Mouse (Mus musculus) liver, embryonic 14.5 days (tissue): Measurements from ENCODE around the gene Ddx10. TPM values are rescaled to one million over a fixed set of nuclear protein-coding genes. Genes with fewer than 3 reads are reported as not detected.

Experiments
- ATAC-seq: fragments of 200-750 bp; cut with Nextera tagmentation; 2 replicates; pipeline ENCODE4 v1.8.0; 2017; ENCODE audit warnings: moderate number of reproducible peaks, mild to moderate bottlenecking, moderate library complexity; ENCODE audit not compliant: insufficient read depth
- DNase-seq, 3 experiments: peaks; one replicate each; pipeline ENCODE4 v3.0.0-alpha.2; 2012 to 2013; ENCODE audit warnings: low read depth in 3 of 3, low spot score in 3 of 3
- H3K27ac ChIP-seq: fragments of 300-500 bp; sonication (generic); 2 replicates; pipeline ENCODE4 v1.5.1; 2014; ENCODE audit warnings: moderate library complexity, mild to moderate bottlenecking, control low read depth, inconsistent platforms
- H3K27me3 ChIP-seq: fragments of 300-500 bp; sonication (generic); 2 replicates; pipeline ENCODE4 v1.6.1; 2014; ENCODE audit warnings: mild to moderate bottlenecking, low read length, moderate library complexity; ENCODE audit not compliant: control insufficient read depth, insufficient read depth
- H3K36me3 ChIP-seq: fragments of 300-500 bp; sonication (generic); replicated peaks from 2 replicates; pipeline ENCODE4 v1.6.1; 2014; ENCODE audit warnings: low read depth; ENCODE audit not compliant: control insufficient read depth, insufficient read depth
- H3K4me1 ChIP-seq, 2 experiments: fragments of 200-500 bp in 1 of 2; fragments of 300-500 bp in 1 of 2; sonication (generic) in 1 of 2; replicated peaks; 2 replicates each; pipeline ENCODE4 v1.6.1; 2012 to 2014; ENCODE audit warnings: antibody characterized with exemption in 1 of 2, inconsistent platforms in 1 of 2, low read length in 1 of 2; ENCODE audit not compliant: control insufficient read depth in 2 of 2, insufficient read depth in 2 of 2
- H3K4me2 ChIP-seq: fragments of 300-500 bp; sonication (generic); 2 replicates; pipeline ENCODE4 v1.6.1; 2014; ENCODE audit warnings: low read depth, mild to moderate bottlenecking, control low read depth, moderate library complexity
- H3K4me3 ChIP-seq, 2 experiments: fragments of 200-500 bp in 1 of 2; fragments of 300-500 bp in 1 of 2; sonication (generic) in 1 of 2; 2 replicates each; pipeline ENCODE4 v1.5.1; 2012 to 2014; ENCODE audit warnings: low read depth in 2 of 2, low read length in 2 of 2, mild to moderate bottlenecking in 2 of 2, control low read depth in 1 of 2, inconsistent platforms in 1 of 2, moderate library complexity in 1 of 2; ENCODE audit not compliant: insufficient read depth in 1 of 2
- H3K9ac ChIP-seq: fragments of 300-500 bp; sonication (generic); replicated peaks from 2 replicates; pipeline ENCODE4 v1.6.1; 2014; ENCODE audit warnings: mild to moderate bottlenecking, control low read depth, moderate library complexity
- H3K9me3 ChIP-seq: fragments of 300-500 bp; sonication (generic); 2 replicates; pipeline ENCODE4 v1.6.1; 2016; ENCODE audit warnings: low read length, mixed read lengths; ENCODE audit not compliant: control insufficient read depth
- CTCF ChIP-seq: IDR thresholded peaks from 2 replicates; pipeline ENCODE4 v1.5.1; 2016; ENCODE audit warnings: antibody characterized with exemption, low read depth, control low read depth
- EP300 ChIP-seq: IDR thresholded peaks from 2 replicates; pipeline ENCODE4 v1.6.1; 2016; ENCODE audit warnings: antibody characterized with exemption, low read depth
- WGBS: fragments of 180-500 bp; shearing (Covaris S2); extraction: QIAGEN DNeasy Blood & Tissue Kit; methylation state at CpG from one replicate; pipeline ENCODE4 v1.1.7; 2014; ENCODE audit not compliant: insufficient replicate concordance; 5-methylcytosine and 5-hydroxymethylcytosine counted together
- polyA plus RNA-seq, 2 experiments: library from polyadenylated mRNA; depleted of rRNA in 1 of 2; stranded (reverse) in 1 of 2; unstranded in 1 of 2; fragments of >200 nt; fragmentation: Nextera tagmentation in 1 of 2; extraction: Ambion mirVana in 1 of 2; gene quantifications; 2 replicates each; pipeline versions ENCODE4 v1.2.1 to v1.2.3; 2012 to 2014

Ddx10 gene
- polyA plus RNA-seq, 2 experiments, result 7.0 to 14.1 TPM

DNA sequence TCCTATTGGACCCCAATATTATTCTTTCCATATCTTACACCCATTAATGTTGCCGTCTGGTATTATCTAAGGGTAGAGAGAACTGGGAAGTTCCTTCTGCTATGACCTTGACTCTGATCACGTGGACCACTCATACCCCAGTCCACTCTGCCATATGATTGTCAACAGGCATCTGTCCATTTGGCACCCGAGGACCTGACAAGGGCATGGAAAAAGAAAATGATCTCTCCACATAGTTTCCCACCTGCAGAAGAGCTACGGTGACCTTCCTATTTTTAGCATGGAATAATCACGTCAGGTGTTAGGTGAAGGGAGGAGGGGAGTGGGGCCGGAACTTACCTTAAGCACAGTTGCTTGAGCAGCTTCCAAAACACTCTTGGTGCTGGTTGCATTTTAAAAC lies 183.3 kb downstream of the Ddx10 start:
- H3K9ac ChIP-seq, result no peak overlapping the region
- 60% methylated on average over 6 of the region's 6 CpGs for WGBS
- no peak overlapping the region for H3K4me3 ChIP-seq
- H3K4me1 ChIP-seq, result no peaks in the 10 kb centered on the region
- no peak for ATAC-seq
- H3K27me3 ChIP-seq, result no peaks in the 10 kb centered on the region
- TF ChIP-seq EP300 (no peak), CTCF (no peak)
- DNase-seq, result no peak
- H3K9me3 ChIP-seq, result no peaks in the 10 kb centered on the region
- H3K36me3 ChIP-seq, result no peaks in the 10 kb centered on the region
- H3K27ac ChIP-seq, result no peak overlapping the region
- H3K4me2 ChIP-seq, result no peak overlapping the region

DNA sequence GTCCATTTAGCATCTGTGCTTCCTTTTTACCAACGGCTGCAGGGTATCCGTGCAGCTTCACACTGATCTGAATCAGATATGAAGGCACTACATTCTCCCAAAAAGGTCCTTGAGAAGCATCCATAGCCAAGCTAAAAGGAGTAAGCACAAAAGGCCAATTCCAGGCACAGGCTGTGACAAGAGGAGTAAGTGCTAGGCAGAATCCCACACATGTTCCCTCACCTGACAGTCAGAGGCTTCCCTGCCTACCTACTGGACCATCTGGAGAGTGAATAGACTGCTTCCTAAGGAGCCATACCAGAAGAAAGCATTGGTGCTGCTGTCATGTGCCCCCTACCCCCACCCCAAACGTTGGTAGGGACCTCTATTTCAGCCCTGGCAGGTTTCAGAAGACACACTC lies 192.5 kb downstream of the Ddx10 start:
- no peak overlapping the region for H3K27ac ChIP-seq
- ATAC-seq (no peak), DNase-seq (no peak)
- H3K27me3 ChIP-seq, result no peaks in the 10 kb centered on the region
- H3K4me2 ChIP-seq, result no peak overlapping the region
- no peaks in the 10 kb centered on the region for H3K36me3 ChIP-seq
- no peaks in the 10 kb centered on the region for H3K9me3 ChIP-seq
- H3K9ac ChIP-seq, result no peak overlapping the region
- no peaks in the 10 kb centered on the region for H3K4me1 ChIP-seq
- 47% methylated on average over 3 of the region's 3 CpGs for WGBS
- H3K4me3 ChIP-seq, result no peak overlapping the region
- TF ChIP-seq EP300 (no peak), CTCF (no peak)

Other genes starting within 250 kb of the Ddx10 start
- 0.11 and 0.13 TPM in 2 replicates for gene Exph5, start 53.6 kb upstream of the Ddx10 start, polyA plus RNA-seq (2012; rRNA removed)
- 0.21 and 0.37 TPM in 2 replicates for gene Exph5, start 53.6 kb upstream of the Ddx10 start, polyA plus RNA-seq (2014; fragmentation: Nextera tagmentation; extraction: Ambion mirVana)
- 0.96 and 1.5 TPM in 2 replicates for gene Kdelc2, start 136.0 kb upstream of the Ddx10 start, polyA plus RNA-seq (2012; rRNA removed)
- gene Kdelc2, start 136.0 kb upstream of the Ddx10 start, polyA plus RNA-seq (2014; fragmentation: Nextera tagmentation; extraction: Ambion mirVana), result 2.3 and 3.0 TPM in 2 replicates
- 0.12 and 0.64 TPM in 2 replicates for gene 4930550C14Rik, start 154.3 kb upstream of the Ddx10 start, polyA plus RNA-seq (2012; rRNA removed)
- gene 4930550C14Rik, start 154.3 kb upstream of the Ddx10 start, polyA plus RNA-seq (2014; fragmentation: Nextera tagmentation; extraction: Ambion mirVana), result 0.86 and 2.4 TPM in 2 replicates